Mouse (Mus musculus) embryo, embryonic 9.5 days (tissue): Measurements from ENCODE around the gene Acbd6.

Source experiments
- DNase-seq: peaks from one replicate; pipeline ENCODE4 v3.0.0-alpha.2; 2017; ENCODE audit errors: extremely low spot score

The Acbd6 gene

GRCm38 (mm10) chr1:155646345-155647307, 88.7 kb downstream of the Acbd6 start:
- DNase-seq: no peak

GRCm38 (mm10) chr1:155650121-155650846, 92.4 kb downstream of the Acbd6 start:
- DNase-seq: no peak

GRCm38 (mm10) chr1:155654961-155655360, 97.0 kb downstream of the Acbd6 start:
- peak; percentile 7 for DNase-seq

GRCm38 (mm10) chr1:155656321-155656720, 98.4 kb downstream of the Acbd6 start:
- DNase-seq: no peak

GRCm38 (mm10) chr1:155663994-155664393, 106.1 kb downstream of the Acbd6 start:
- no peak for DNase-seq

GRCm38 (mm10) chr1:155675570-155675969, 117.7 kb downstream of the Acbd6 start:
- DNase-seq: no peak

GRCm38 (mm10) chr1:155681116-155681799, 123.3 kb downstream of the Acbd6 start:
- no peak for DNase-seq

- no peak for DNase-seq
Observed at GRCm38 (mm10) chr1:155686816-155687215, 128.9 kb downstream of the Acbd6 start.

GRCm38 (mm10) chr1:155689141-155689540, 131.2 kb downstream of the Acbd6 start:
- no peak for DNase-seq

- DNase-seq: no peak
Observed at GRCm38 (mm10) chr1:155689558-155689957, 131.6 kb downstream of the Acbd6 start.

GRCm38 (mm10) chr1:155692230-155692629, 134.3 kb downstream of the Acbd6 start:
- no peak for DNase-seq

GRCm38 (mm10) chr1:155693026-155693425, 135.1 kb downstream of the Acbd6 start:
- no peak for DNase-seq

- no peak for DNase-seq
Observed at GRCm38 (mm10) chr1:155693443-155693842, 135.5 kb downstream of the Acbd6 start.

- no peak for DNase-seq
Observed at GRCm38 (mm10) chr1:155698373-155699159, 140.6 kb downstream of the Acbd6 start.

GRCm38 (mm10) chr1:155700886-155701285, 143.0 kb downstream of the Acbd6 start:
- DNase-seq: no peak

GRCm38 (mm10) chr1:155703191-155703680, 145.3 kb downstream of the Acbd6 start:
- DNase-seq: no peak

- no peak for DNase-seq
Observed at GRCm38 (mm10) chr1:155704182-155704581, 146.3 kb downstream of the Acbd6 start.

- no peak for DNase-seq
Observed at GRCm38 (mm10) chr1:155713306-155713705, 155.4 kb downstream of the Acbd6 start.

- DNase-seq: no peak
Observed at GRCm38 (mm10) chr1:155715366-155715765, 157.4 kb downstream of the Acbd6 start.

- DNase-seq: no peak
Observed at GRCm38 (mm10) chr1:155717301-155717700, 159.4 kb downstream of the Acbd6 start.

- no peak for DNase-seq
Observed at GRCm38 (mm10) chr1:155718851-155719250, 160.9 kb downstream of the Acbd6 start.
